Mouse (Mus musculus) embryonic facial prominence, embryonic 14.5 days (tissue): ENCODE data around the gene Rrm1. TPM values are rescaled to one million over a fixed set of nuclear protein-coding genes. Genes with fewer than 3 reads are reported as not detected.
"Not testable (repeated sequence)": the region's sequence is repeated elsewhere in the genome, so short reads cannot be mapped to it uniquely, and the experiment has no call there.

Experiments
- ATAC-seq: fragments of 200-750 bp; cut with Nextera tagmentation; 2 replicates; pipeline ENCODE4 v1.8.0; 2017; ENCODE audit warnings: low read depth, moderate number of reproducible peaks, moderate TSS enrichment
- DNase-seq: peaks from one replicate; pipeline ENCODE4 v3.0.0-alpha.2; 2015; ENCODE audit warnings: low spot score
- H3K27ac ChIP-seq: fragments of 300-500 bp; sonication (generic); replicated peaks from 2 replicates; pipeline ENCODE4 v1.5.1; 2014; ENCODE audit warnings: low read depth, mild to moderate bottlenecking, low read length, moderate library complexity
- H3K27me3 ChIP-seq: fragments of 300-500 bp; sonication (generic); replicated peaks from 2 replicates; pipeline ENCODE4 v1.6.1; 2014; ENCODE audit warnings: low read length; ENCODE audit not compliant: control insufficient read depth, insufficient read depth
- H3K36me3 ChIP-seq: fragments of 300-500 bp; sonication (generic); 2 replicates; pipeline ENCODE4 v1.6.1; 2014; ENCODE audit warnings: low read length, mixed read lengths; ENCODE audit not compliant: control insufficient read depth, insufficient read depth
- H3K4me1 ChIP-seq: fragments of 300-500 bp; sonication (generic); 2 replicates; pipeline ENCODE4 v1.6.1; 2014; ENCODE audit warnings: antibody characterized with exemption, low read length; ENCODE audit not compliant: control insufficient read depth, insufficient read depth
- H3K4me2 ChIP-seq: fragments of 300-500 bp; sonication (generic); 2 replicates; pipeline ENCODE4 v1.6.1; 2014; ENCODE audit warnings: low read depth, mild to moderate bottlenecking, low read length, moderate library complexity, mixed read lengths
- H3K4me3 ChIP-seq: fragments of 300-500 bp; sonication (generic); 2 replicates; pipeline ENCODE4 v1.5.1; 2014; ENCODE audit warnings: low read depth, mild to moderate bottlenecking, low read length
- H3K9ac ChIP-seq: fragments of 300-500 bp; sonication (generic); 2 replicates; pipeline ENCODE4 v1.6.1; 2014; ENCODE audit warnings: low read depth, mild to moderate bottlenecking, low read length, moderate library complexity, mixed read lengths
- H3K9me3 ChIP-seq: fragments of 300-500 bp; sonication (generic); 2 replicates; pipeline ENCODE4 v1.6.1; 2016; ENCODE audit warnings: low read length; ENCODE audit not compliant: control insufficient read depth
- WGBS: fragments of 180-500 bp; shearing (Covaris S2); extraction: QIAGEN DNeasy Blood & Tissue Kit; methylation state at CpG from one replicate; pipeline ENCODE4 v1.1.7; 2014; 5-methylcytosine and 5-hydroxymethylcytosine counted together
- polyA plus RNA-seq: library from polyadenylated mRNA; unstranded; fragments of >200 nt; fragmentation: Nextera tagmentation; extraction: Ambion mirVana; gene quantifications from 2 replicates; pipeline ENCODE4 v1.2.1, GENCODE M21; 2014

Rrm1 gene
- polyA plus RNA-seq, 1 experiment from 2014 or later, result 98.1 TPM

- no peaks in the 10 kb centered on the region for H3K36me3 ChIP-seq
- H3K27ac ChIP-seq, result no peak overlapping the region
- H3K9ac ChIP-seq, result no peak overlapping the region
- H3K4me3 ChIP-seq, result no peak overlapping the region
- H3K27me3 ChIP-seq, result no peaks in the 10 kb centered on the region
- WGBS, result 80% methylated on average over 4 of the region's 4 CpGs
- no peak for DNase-seq
- no peaks in the 10 kb centered on the region for H3K4me1 ChIP-seq
- H3K4me2 ChIP-seq, result no peak overlapping the region
- no peaks in the 10 kb centered on the region for H3K9me3 ChIP-seq
- no peak for ATAC-seq
Measured at GRCm38 (mm10) chr7:102480821-102481220, 39.3 kb downstream of the Rrm1 start.

- WGBS, result 92% methylated on average over 4 of the region's 4 CpGs
- ATAC-seq (no peak), DNase-seq (no peak)
- Histone ChIP-seq H3K4me1 (no peaks in the 10 kb centered on the region), H3K4me3 (no peak within 1 kb of the TSS), H3K4me2 (no peak within 1 kb of the TSS), H3K27ac (no peak within 1 kb of the TSS), H3K36me3 (no peaks in the 10 kb centered on the region), H3K27me3 (no peaks in the 10 kb centered on the region), H3K9me3 (no peaks in the 10 kb centered on the region), H3K9ac (no peak within 1 kb of the TSS)
Measured at GRCm38 (mm10) chr7:102481579-102481978, 40.1 kb downstream of the Rrm1 start, which contains the start of gene Olfr543. Gene Olfr543, minus strand, starts transcription at chr7:102481679.

DNA sequence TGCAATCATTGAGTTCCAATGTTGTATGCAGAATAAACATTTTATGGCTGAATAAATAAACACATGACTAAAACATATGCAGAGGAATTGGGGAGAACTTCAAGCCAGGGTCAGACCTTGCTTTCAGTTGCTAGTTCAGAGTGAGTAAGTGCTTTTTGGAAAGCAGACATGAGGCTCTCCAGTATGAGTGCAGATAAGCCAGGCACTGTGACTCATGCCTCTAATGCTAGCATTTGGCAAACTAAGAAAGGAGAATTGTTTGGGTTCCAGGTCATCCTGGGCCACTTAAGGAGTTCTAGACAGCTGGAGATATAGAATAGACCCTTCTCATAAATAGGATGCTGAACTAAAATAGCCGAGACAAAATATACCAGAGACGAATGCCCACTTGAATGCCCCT, 42.2 kb downstream of the Rrm1 start:
- ATAC-seq, result no peak
- 91% methylated on average over 2 of the region's 2 CpGs for WGBS

GRCm38 (mm10) chr7:102484766-102485165, 43.3 kb downstream of the Rrm1 start:
- H3K36me3 ChIP-seq, DNase-seq, H3K27ac ChIP-seq, H3K4me1 ChIP-seq, ATAC-seq, H3K9me3 ChIP-seq, H3K4me2 ChIP-seq, H3K9ac ChIP-seq, H3K4me3 ChIP-seq, H3K27me3 ChIP-seq: not testable (repeated sequence)
- WGBS, result 64% methylated on average over 6 of the region's 8 CpGs

More for the DNA sequence above, 42.2 kb downstream of the Rrm1 start:
- no peaks in the 10 kb centered on the region for H3K4me1 ChIP-seq
- no peaks in the 10 kb centered on the region for H3K36me3 ChIP-seq
- H3K27ac ChIP-seq, result no peak overlapping the region
- H3K9me3 ChIP-seq, result no peaks in the 10 kb centered on the region
- no peaks in the 10 kb centered on the region for H3K27me3 ChIP-seq
- H3K4me2 ChIP-seq, result no peak overlapping the region
- DNase-seq, result no peak
- no peak overlapping the region for H3K9ac ChIP-seq
- no peak overlapping the region for H3K4me3 ChIP-seq

- Histone ChIP-seq H3K9ac (no peak overlapping the region), H3K27me3 (no peaks in the 10 kb centered on the region), H3K27ac (no peak overlapping the region), H3K4me3 (no peak overlapping the region), H3K4me2 (no peak overlapping the region), H3K4me1 (no peaks in the 10 kb centered on the region), H3K36me3 (no peaks in the 10 kb centered on the region), H3K9me3 (no peaks in the 10 kb centered on the region)
- ATAC-seq (no peak), DNase-seq (no peak)
- WGBS, result 74% methylated on average over 1 of the region's 1 CpGs
Measured at GRCm38 (mm10) chr7:102486105-102486504, 44.6 kb downstream of the Rrm1 start.

GRCm38 (mm10) chr7:102488161-102488560, 46.7 kb downstream of the Rrm1 start, which contains the start of gene Olfr544:
Gene Olfr544, minus strand, starts transcription at chr7:102488313.
- Histone ChIP-seq H3K4me1 (no peaks in the 10 kb centered on the region), H3K9me3 (no peaks in the 10 kb centered on the region), H3K9ac (no peak within 1 kb of the TSS), H3K4me2 (no peak within 1 kb of the TSS), H3K27ac (no peak within 1 kb of the TSS), H3K27me3 (no peaks in the 10 kb centered on the region), H3K4me3 (no peak within 1 kb of the TSS), H3K36me3 (no peaks in the 10 kb centered on the region)
- no CpG with 5 or more reads among the region's 1 CpGs for WGBS
- DNase-seq, result no peak
- ATAC-seq, result no peak

DNA sequence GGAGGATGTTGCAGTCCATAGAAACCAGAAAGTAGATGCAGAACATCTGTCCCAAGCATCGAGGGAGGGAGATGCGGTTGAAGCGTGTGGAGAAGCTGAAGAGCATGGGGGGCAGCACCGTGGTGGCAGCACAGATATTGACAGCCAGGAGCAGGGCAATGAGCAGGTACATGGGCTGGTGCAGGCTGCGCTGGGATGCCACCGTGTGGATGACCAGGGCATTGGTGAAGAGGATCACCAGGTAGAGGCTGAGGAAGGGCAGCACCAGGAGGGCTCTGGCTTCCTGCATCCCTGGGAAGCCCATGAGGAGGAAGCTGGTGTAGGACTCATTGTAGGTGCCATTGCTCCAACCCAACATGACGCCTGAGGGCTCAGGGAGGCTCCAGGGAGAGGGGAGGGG, 52.9 kb downstream of the Rrm1 start:
- H3K27me3 ChIP-seq, DNase-seq, H3K4me1 ChIP-seq, H3K4me2 ChIP-seq, H3K9me3 ChIP-seq, H3K4me3 ChIP-seq, ATAC-seq, H3K9ac ChIP-seq, H3K36me3 ChIP-seq, H3K27ac ChIP-seq: not testable (repeated sequence)
- 58% methylated on average over 7 of the region's 7 CpGs for WGBS

- DNase-seq (no peak), ATAC-seq (no peak)
- Histone ChIP-seq H3K27ac (no peak within 1 kb of the TSS), H3K4me3 (no peak within 1 kb of the TSS), H3K9ac (no peak within 1 kb of the TSS), H3K9me3 (no peaks in the 10 kb centered on the region), H3K36me3 (no peaks in the 10 kb centered on the region), H3K27me3 (no peaks in the 10 kb centered on the region), H3K4me2 (no peak within 1 kb of the TSS), H3K4me1 (no peaks in the 10 kb centered on the region)
- WGBS, result 58% methylated on average over 3 of the region's 3 CpGs
Measured at GRCm38 (mm10) chr7:102499473-102499872, 58.0 kb downstream of the Rrm1 start, which contains the start of gene Olfr545. Gene Olfr545, minus strand, starts transcription at chr7:102499573.

- Histone ChIP-seq H3K4me2 (no peak overlapping the region), H3K4me1 (no peaks in the 10 kb centered on the region), H3K36me3 (no peaks in the 10 kb centered on the region), H3K9me3 (no peaks in the 10 kb centered on the region), H3K9ac (no peak overlapping the region), H3K4me3 (no peak overlapping the region), H3K27ac (no peak overlapping the region), H3K27me3 (no peaks in the 10 kb centered on the region)
- WGBS, result 65% methylated on average over 5 of the region's 5 CpGs
- DNase-seq (no peak), ATAC-seq (no peak)
Measured at GRCm38 (mm10) chr7:102501986-102502385, 60.5 kb downstream of the Rrm1 start.
